In genomic region chr11:106994246-106995085, GRCm38 (mm10) we compare ENCODE assay signal across 12 mouse cellular contexts. TPM values are rescaled to one million over a fixed set of nuclear protein-coding genes. Genes with fewer than 3 reads are reported as not detected.
A peak's percentile ranks its signal among the peaks of the same experiment; 100 is the strongest.
DNase-seq lines count a peak whose midpoint lies in the region; ATAC-seq and TF ChIP-seq lines count a peak whose summit lies in the region.
"Had no signal": no experiment of that assay in that cellular context is flagged by ENCODE, and none has a peak within 500 bp of the region (broad histone marks: within the 10 kb centered on the region; RNA-seq: fewer than 3 reads in every experiment).

No protein-coding gene starts in this region.

- H3K36me3 ChIP-seq in heart, embryonic 11.5 days (ENCODE audit: control insufficient read depth, insufficient read depth, low read length) = peaks cover 31% of the 10 kb centered on the region
- peaks cover 86% of the 10 kb centered on the region for H3K36me3 ChIP-seq in liver, embryonic 14.5 days (replicated peaks; ENCODE audit: control insufficient read depth, insufficient read depth, low read depth)

- peaks cover 11% of the 10 kb centered on the region for H3K4me1 ChIP-seq in heart, embryonic 11.5 days (ENCODE audit: control insufficient read depth, insufficient read depth, low read length)
- peaks cover 28 to 30% of the 10 kb centered on the region in 2 experiments for H3K4me1 ChIP-seq in liver, embryonic 14.5 days (replicated peaks; ENCODE audit: control insufficient read depth in 2 of 2, insufficient read depth in 2 of 2, low read length in 1 of 2)

- no peaks in the 10 kb centered on the region for H3K27me3 ChIP-seq in heart, embryonic 11.5 days (ENCODE audit: control insufficient read depth, insufficient read depth, low read length)
- no peaks in the 10 kb centered on the region for H3K27me3 ChIP-seq in liver, embryonic 14.5 days (ENCODE audit: control insufficient read depth, insufficient read depth, low read length)
- H3K27me3 ChIP-seq: embryonic facial prominence, embryonic 13.5 days; neural tube, embryonic 12.5 days had no signal

- no peaks in the 10 kb centered on the region for H3K9me3 ChIP-seq in heart, embryonic 11.5 days (replicated peaks; ENCODE audit: control insufficient read depth, low read length)
- no peaks in the 10 kb centered on the region for H3K9me3 ChIP-seq in liver, embryonic 14.5 days (ENCODE audit: control insufficient read depth, low read length)
- H3K9me3 ChIP-seq: embryonic facial prominence, embryonic 13.5 days; limb, embryonic 10.5 days; neural tube, embryonic 12.5 days had no signal

- TF ChIP-seq EP300 in liver, embryonic 14.5 days (IDR thresholded peaks at IDR 0.05; ENCODE audit: low read depth) = 0 out of 2 replicates have a peak, but pooled peaks have one; percentile 28

- TF ChIP-seq CTCF in liver, embryonic 14.5 days (IDR thresholded peaks at IDR 0.05; ENCODE audit: low read depth) = no peak

- no peak for ATAC-seq in heart, embryonic 11.5 days (replicated peaks; ENCODE audit: insufficient number of reproducible peaks, low FRiP score, low TSS enrichment)
- peak; percentile 19; the same call in 1 of the 2 replicates for ATAC-seq in liver, embryonic 14.5 days (ENCODE audit: insufficient read depth)

- H3K27ac ChIP-seq in heart, embryonic 11.5 days (ENCODE audit: low read depth, low read length) = 0 out of 2 replicates have a peak overlapping the region, but pooled peaks have one; percentile 12
- H3K27ac ChIP-seq in liver, embryonic 14.5 days = no peak overlapping the region; the same call in 1 of the 2 replicates
- H3K27ac ChIP-seq: embryonic facial prominence, embryonic 13.5 days; hindbrain, embryonic 14.5 days; limb, embryonic 10.5 days; neural tube, embryonic 12.5 days had no signal

- DNase-seq in lung, postnatal 36 days = peak; percentile 38
- DNase-seq in lung, postnatal 4 days = no peak
- DNase-seq in liver, embryonic 14.5 days (ENCODE audit: low read depth in 3 of 3, low spot score in 3 of 3) = peak; percentile 59 to 70 (median 62)
- no peak for DNase-seq in kidney, postnatal 25 days
- DNase-seq in embryo, embryonic 10 days (ENCODE audit: low spot score) = no peak
- DNase-seq in kidney, adult 8-10 months = no peak
- DNase-seq in right cerebral cortex, postnatal 4 days = no peak

- no peak overlapping the region for H3K4me3 ChIP-seq in heart, embryonic 11.5 days (ENCODE audit: low read depth, low read length)
- peak overlapping the region in 1 of 2 experiments; percentile 14; a peak in 2 of 4 replicates for H3K4me3 ChIP-seq in liver, embryonic 14.5 days (ENCODE audit: insufficient read depth in 1 of 2, low read depth in 2 of 2, low read length in 2 of 2)
- H3K4me3 ChIP-seq: embryonic facial prominence, embryonic 13.5 days; limb, embryonic 10.5 days; neural tube, embryonic 12.5 days had no signal

- H3K9ac ChIP-seq in heart, embryonic 11.5 days (ENCODE audit: low read depth, low read length) = no peak overlapping the region
- no peak overlapping the region; the same call in 1 of the 2 replicates for H3K9ac ChIP-seq in liver, embryonic 14.5 days (replicated peaks)
- H3K9ac ChIP-seq: embryonic facial prominence, embryonic 13.5 days; hindbrain, embryonic 14.5 days; neural tube, embryonic 12.5 days had no signal

- H3K4me2 ChIP-seq in heart, embryonic 11.5 days = 0 out of 2 replicates have a peak overlapping the region, but pooled peaks have one; percentile 4
- H3K4me2 ChIP-seq in liver, embryonic 14.5 days (ENCODE audit: low read depth) = peak overlapping the region; percentile 72
- H3K4me2 ChIP-seq: embryonic facial prominence, embryonic 13.5 days; hindbrain, embryonic 14.5 days; neural tube, embryonic 12.5 days had no signal

- WGBS in heart, embryonic 11.5 days (ENCODE audit: insufficient replicate concordance) = 34% methylated on average over 3 of the region's 3 CpGs
- WGBS in liver, embryonic 14.5 days (ENCODE audit: insufficient replicate concordance) = 24% methylated on average over 3 of the region's 3 CpGs

RNA-seq across cellular contexts. Expression of gene Kpna2, which starts 4.9 kb away (rescaled TPM):
- polyA plus RNA-seq in heart, embryonic 11.5 days (2014; fragmentation: Nextera tagmentation; extraction: Ambion mirVana) = 342 and 382 TPM in 2 replicates
- 133 and 158 TPM in 2 replicates for polyA plus RNA-seq in liver, embryonic 14.5 days (2012; rRNA removed)
- 277 and 283 TPM in 2 replicates for polyA plus RNA-seq in liver, embryonic 14.5 days (2014; fragmentation: Nextera tagmentation; extraction: Ambion mirVana)

RNA-seq across cellular contexts. Expression of gene 1810010H24Rik, which starts 31.0 kb away (rescaled TPM):
- polyA plus RNA-seq in heart, embryonic 11.5 days (2014; fragmentation: Nextera tagmentation; extraction: Ambion mirVana) = 1.7 and 2.8 TPM in 2 replicates
- 1.8 and 1.9 TPM in 2 replicates for polyA plus RNA-seq in liver, embryonic 14.5 days (2012; rRNA removed)
- 2.6 and 3.9 TPM in 2 replicates for polyA plus RNA-seq in liver, embryonic 14.5 days (2014; fragmentation: Nextera tagmentation; extraction: Ambion mirVana)

Comparison
In these comparisons a context has a peak if more than half of its experiments do, and no peak if none do; other contexts are left out.
1. DNase-seq: peak in lung, postnatal 36 days (single experiment) and liver, embryonic 14.5 days (3 of 3); none in lung, postnatal 4 days (0 of 2), kidney, postnatal 25 days (0 of 2), embryo, embryonic 10 days (single experiment), kidney, adult 8-10 months (0 of 2) and right cerebral cortex, postnatal 4 days (single experiment).